Mouse (Mus musculus) embryonic fibroblast, embryonic 13.5 days (primary cell): ENCODE results near the gene Pik3c2b. TPM values are rescaled to one million over a fixed set of nuclear protein-coding genes. Genes with fewer than 3 reads are reported as not detected.

Source experiments
- H3K27ac ChIP-seq: 2 replicates; pipeline ENCODE4 v1.5.1; 2012; ENCODE audit warnings: low read length, control low read depth, inconsistent platforms; ENCODE audit not compliant: insufficient read depth
- H3K4me1 ChIP-seq: 2 replicates; pipeline ENCODE4 v1.6.1; 2011; ENCODE audit warnings: low read length; ENCODE audit not compliant: control insufficient read depth, insufficient read depth
- H3K4me3 ChIP-seq: 2 replicates; pipeline ENCODE4 v1.5.1; 2011; ENCODE audit warnings: mild to moderate bottlenecking, control low read depth, low read length; ENCODE audit not compliant: insufficient read depth
- CTCF ChIP-seq: IDR thresholded peaks from 2 replicates; pipeline ENCODE4 v1.5.1; 2011; ENCODE audit warnings: mild to moderate bottlenecking, control low read depth, low read length, moderate library complexity, borderline replicate concordance; ENCODE audit not compliant: insufficient read depth
- POLR2A ChIP-seq: IDR thresholded peaks from 2 replicates; pipeline ENCODE4 v1.6.1; 2011; ENCODE audit warnings: low read depth, mild to moderate bottlenecking, control low read depth, low read length, moderate library complexity
- polyA plus RNA-seq: library from polyadenylated mRNA; stranded (reverse); fragments of >200 nt; gene quantifications from 2 replicates; pipeline ENCODE4 v1.2.4, GENCODE M21; 2011; ENCODE audit warnings: low read depth; ENCODE audit not compliant: missing spikeins, insufficient read length

The Pik3c2b gene
- polyA plus RNA-seq, 1 experiment: 3.2 TPM

- TF ChIP-seq POLR2A (no peak), CTCF (no peak)
- Histone ChIP-seq H3K4me1 (no peaks in the 10 kb centered on the region), H3K4me3 (no peak overlapping the region), H3K27ac (no peak overlapping the region)
Measured at GRCm38 (mm10) chr1:133116108-133116507, 70.6 kb downstream of the Pik3c2b start.

DNA sequence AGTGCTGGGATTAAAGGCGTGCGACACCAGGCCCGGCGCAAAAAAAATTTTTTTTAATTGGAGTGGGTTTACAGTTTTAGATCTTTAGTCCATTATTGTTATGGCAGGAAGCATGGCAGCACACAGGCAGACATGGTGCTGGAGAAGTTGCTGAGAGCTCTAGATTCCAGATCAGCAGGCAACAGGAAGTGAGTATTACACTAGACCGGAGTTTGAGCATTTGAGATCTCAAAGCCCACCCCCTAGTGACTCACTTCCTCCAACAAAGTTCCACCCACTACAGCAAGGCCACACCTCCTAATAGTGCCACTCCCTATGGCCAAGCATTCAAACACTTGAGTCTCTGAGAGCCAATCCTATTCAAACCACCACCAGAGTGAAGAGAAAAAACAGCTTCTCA, 72.7 kb downstream of the Pik3c2b start:
- Histone ChIP-seq H3K27ac (no peak overlapping the region), H3K4me3 (no peak overlapping the region), H3K4me1 (no peaks in the 10 kb centered on the region)
- TF ChIP-seq POLR2A (no peak), CTCF (no peak)

GRCm38 (mm10) chr1:133118844-133119243, 73.4 kb downstream of the Pik3c2b start:
- no peaks in the 10 kb centered on the region for H3K4me1 ChIP-seq
- no peak for TF ChIP-seq POLR2A
- no peak for TF ChIP-seq CTCF
- H3K4me3 ChIP-seq: no peak overlapping the region
- no peak overlapping the region for H3K27ac ChIP-seq

- Histone ChIP-seq H3K4me1 (no peaks in the 10 kb centered on the region), H3K27ac (no peak overlapping the region), H3K4me3 (no peak overlapping the region)
- TF ChIP-seq POLR2A (no peak), CTCF (no peak)
Measured at GRCm38 (mm10) chr1:133119931-133120712, 74.7 kb downstream of the Pik3c2b start.

DNA sequence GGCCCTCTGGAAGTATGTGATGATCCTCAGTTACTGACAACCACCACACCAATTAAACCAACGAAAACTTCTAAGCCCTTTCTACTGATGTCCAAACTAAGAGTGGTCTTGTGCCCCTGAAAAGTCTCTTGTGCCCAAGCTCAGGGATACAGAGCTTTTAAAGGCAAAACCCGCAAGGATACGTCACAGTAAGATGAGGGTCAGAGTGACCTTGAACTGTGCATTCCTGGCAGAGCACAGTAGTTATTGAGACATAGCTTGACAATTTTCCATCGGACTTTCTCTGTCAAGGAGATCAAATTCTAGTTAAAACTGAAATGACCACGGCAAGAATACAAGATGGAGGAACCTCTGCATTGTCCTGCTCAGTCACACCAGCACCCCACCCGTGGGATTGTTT, 75.8 kb downstream of the Pik3c2b start:
- Histone ChIP-seq H3K27ac (no peak overlapping the region), H3K4me3 (no peak overlapping the region), H3K4me1 (no peaks in the 10 kb centered on the region)
- TF ChIP-seq POLR2A (no peak), CTCF (no peak)

DNA sequence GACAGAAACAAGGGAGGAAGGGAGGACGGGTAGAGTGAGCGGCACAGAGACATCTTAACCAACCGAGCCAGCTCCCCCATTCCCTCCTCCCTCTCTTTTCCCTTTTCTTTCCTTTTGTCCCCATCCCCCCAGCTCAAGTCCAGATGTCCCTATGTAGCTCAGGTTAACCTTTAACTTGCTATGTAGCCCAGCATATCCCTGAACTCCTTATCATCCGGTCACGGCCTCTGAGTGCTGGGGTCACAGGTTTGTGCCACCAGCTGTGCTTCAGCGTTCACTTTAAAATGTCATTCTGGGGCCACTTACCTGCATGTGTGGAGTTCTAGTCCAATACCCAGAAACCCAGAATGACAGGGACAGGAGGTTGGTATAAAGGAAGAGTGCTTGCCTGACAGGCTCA, 78.7 kb downstream of the Pik3c2b start:
- TF ChIP-seq CTCF (no peak), POLR2A (no peak)
- no peak overlapping the region for H3K27ac ChIP-seq
- H3K4me3 ChIP-seq: no peak overlapping the region
- H3K4me1 ChIP-seq: no peaks in the 10 kb centered on the region

- TF ChIP-seq POLR2A (no peak), CTCF (no peak)
- H3K27ac ChIP-seq: no peak overlapping the region
- H3K4me3 ChIP-seq: no peak overlapping the region
- H3K4me1 ChIP-seq: no peaks in the 10 kb centered on the region
Measured at GRCm38 (mm10) chr1:133125640-133126364, 80.3 kb downstream of the Pik3c2b start.

DNA sequence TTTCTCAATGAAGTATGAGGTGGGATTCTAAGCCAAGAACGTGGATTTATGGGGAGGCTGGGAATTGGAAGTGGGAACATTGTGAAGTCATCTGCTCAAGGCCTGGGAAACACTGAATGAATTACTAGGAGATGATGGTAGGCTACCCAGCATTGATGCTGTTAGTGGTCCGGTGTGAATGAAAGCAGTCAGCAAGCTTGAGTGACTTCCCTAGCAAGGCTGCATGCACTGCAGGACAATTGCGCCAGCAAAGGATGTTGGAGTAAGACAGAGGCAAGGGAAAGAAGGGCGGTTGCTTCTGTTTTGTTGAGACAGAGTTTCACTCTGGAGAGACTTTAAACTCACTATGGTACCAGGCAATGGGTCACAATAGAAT, 80.9 kb downstream of the Pik3c2b start:
- Histone ChIP-seq H3K27ac (no peak overlapping the region), H3K4me1 (no peaks in the 10 kb centered on the region), H3K4me3 (no peak overlapping the region)
- TF ChIP-seq POLR2A: no peak
- TF ChIP-seq CTCF: no peak

GRCm38 (mm10) chr1:133127328-133127727, 81.9 kb downstream of the Pik3c2b start:
- Histone ChIP-seq H3K4me3 (no peak overlapping the region), H3K4me1 (no peaks in the 10 kb centered on the region), H3K27ac (no peak overlapping the region)
- no peak for TF ChIP-seq CTCF
- TF ChIP-seq POLR2A: no peak
